Mouse (Mus musculus): ENCODE measurements around the gene Cux1.

Gene Cux1

DNA sequence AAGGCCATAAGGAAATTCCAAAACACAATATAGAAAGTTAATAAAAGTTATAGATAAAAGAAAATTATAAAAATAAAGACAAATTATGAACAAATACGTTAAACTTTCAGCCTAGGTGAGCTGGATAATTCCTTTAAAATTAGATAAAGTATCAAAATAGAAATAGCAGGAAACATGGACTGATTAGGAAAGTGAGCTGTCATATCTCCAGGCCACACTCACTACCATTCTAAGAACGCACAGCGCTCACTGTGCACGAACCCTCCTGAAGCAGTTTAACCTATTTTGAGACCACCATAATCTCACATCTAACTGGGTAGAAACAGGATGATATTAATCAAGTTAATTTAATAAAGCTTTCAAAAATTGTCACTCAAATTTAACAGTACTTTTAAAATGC lies 22.2 kb downstream of the Cux1 start:
- in situ Hi-C loops (cut with MboI; ENCODE audit: unreplicated experiment in 2 of 2): no loop called here

- in situ Hi-C loops (cut with MboI; ENCODE audit: unreplicated experiment in 2 of 2): no loop called here
Observed at GRCm38 (mm10) chr5:136543171-136543570, 24.1 kb downstream of the Cux1 start.

- in situ Hi-C loops (cut with MboI; ENCODE audit: unreplicated experiment in 2 of 2): no loop called here
Observed at GRCm38 (mm10) chr5:136540952-136541351, 26.3 kb downstream of the Cux1 start.

DNA sequence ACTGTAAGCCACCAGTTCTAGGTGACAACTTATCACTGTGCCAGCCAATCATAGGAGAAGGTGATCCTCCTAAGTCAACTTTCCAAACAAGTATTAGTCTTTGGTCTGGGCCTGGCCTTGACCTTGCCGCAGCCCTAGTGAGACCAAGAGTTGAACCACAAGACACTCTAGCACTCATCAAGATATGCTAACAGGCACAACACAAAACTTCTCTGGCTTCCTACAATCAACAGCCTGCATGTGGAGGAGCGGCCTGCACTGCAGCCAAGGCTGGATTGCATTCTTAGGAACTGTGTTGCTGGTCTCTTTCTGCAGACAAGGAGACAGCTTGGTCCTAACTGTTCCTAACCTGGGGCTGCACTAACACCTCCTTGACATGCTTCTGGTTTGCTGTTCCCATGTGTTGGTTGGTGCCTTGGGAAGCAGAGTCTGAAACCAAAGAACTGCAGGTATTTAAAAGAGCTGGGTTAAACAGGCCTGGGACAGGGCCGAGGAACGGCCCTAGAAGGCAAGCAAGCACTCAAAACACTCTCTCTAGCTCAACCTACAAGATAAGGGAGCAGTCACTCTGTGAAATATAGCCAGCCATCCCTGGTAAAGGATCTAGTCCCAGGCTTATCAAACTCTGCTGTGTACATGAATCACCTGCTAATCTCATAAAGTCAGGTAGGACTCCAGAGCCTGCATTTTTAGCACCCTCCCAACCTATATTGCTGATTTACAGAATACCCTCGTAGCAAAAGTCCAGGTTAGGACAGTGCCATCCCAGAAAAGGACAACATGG lies 27.0 kb downstream of the Cux1 start:
- in situ Hi-C loops (cut with MboI; ENCODE audit: unreplicated experiment in 2 of 2): no loop called here

DNA sequence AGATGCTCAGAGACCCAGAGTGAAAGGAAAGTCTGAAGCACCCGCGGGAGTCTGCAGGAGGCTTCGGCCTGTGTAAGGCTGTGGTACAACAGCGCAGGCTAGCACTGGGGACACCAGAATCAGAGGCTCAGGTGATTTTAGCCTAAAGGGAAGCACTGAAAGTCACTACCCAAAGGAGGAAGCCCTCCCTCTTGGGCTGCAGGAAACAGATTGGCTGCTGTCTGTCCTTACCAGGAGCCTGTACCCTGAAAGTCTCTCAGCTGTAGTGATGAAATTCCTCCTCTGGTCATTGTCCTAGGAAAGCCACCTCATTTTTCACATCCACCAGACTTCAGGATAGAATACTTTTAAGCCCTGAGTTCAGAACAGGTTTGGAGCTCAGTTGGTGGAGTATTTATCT lies 30.5 kb downstream of the Cux1 start:
- in situ Hi-C loops (cut with MboI; ENCODE audit: unreplicated experiment in 2 of 2): no loop called here

GRCm38 (mm10) chr5:136535976-136536725 lies 31.1 kb downstream of the Cux1 start:
- in situ Hi-C loops (cut with MboI; ENCODE audit: unreplicated experiment in 2 of 2): no loop called here

GRCm38 (mm10) chr5:136535204-136535603 lies 32.1 kb downstream of the Cux1 start:
- in situ Hi-C loops (cut with MboI; ENCODE audit: unreplicated experiment in 2 of 2): no loop called here

GRCm38 (mm10) chr5:136533371-136534276 lies 33.7 kb downstream of the Cux1 start:
- in situ Hi-C loops (cut with MboI; ENCODE audit: unreplicated experiment in 2 of 2): no loop called here

DNA sequence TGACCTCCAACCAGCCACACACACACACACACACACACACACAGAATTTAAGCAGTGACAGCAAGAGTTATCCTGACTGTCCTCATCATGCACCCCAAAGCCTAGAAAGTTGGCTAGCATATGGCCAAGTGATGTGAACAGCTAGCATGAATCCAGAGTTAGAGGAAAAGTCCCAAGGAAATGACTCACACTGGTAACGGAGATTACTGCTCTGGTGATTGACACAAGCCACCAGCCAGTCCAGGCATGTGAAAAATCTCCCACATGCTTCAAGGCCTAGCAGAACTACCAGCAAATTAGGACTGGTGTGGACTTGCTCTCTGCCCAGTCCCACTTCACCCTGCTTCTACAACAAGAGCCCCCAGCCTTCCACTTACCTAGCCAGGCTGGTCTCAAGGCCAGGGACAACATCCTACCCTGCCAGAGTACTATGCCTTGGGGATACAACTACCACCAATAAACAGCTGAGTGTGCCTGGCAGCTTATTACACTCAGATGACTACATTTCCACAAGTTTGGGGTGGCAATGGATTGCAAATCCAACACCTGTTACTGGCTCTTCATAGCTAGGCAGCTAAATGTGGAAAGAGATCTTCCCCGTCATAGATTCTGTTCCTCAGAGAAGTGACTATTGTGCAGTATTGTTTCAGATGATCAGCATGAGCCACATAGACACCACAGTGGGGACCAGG lies 35.5 kb downstream of the Cux1 start:
- in situ Hi-C loops (cut with MboI; ENCODE audit: unreplicated experiment in 2 of 2): no loop called here

DNA sequence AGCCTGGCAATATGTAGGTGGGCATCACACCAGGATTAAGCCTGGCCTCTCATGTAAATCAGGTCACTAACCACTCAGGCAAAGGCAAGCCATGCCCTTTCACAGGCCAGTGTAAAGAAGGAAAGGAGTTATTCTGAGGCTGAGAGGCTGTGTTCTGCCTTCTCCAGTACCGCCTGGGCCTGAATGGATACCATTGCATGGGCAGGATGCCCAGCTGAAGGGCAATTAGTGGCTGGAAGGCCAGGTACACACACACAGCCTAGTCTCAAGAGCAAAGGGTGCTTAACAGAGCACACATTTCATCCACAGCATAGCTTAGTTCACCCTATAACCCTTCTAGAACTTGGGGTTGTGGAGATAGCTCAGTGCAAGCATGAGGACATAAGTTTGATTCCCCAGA lies 36.4 kb downstream of the Cux1 start:
- in situ Hi-C loops (cut with MboI; ENCODE audit: unreplicated experiment in 2 of 2): no loop called here

- in situ Hi-C loops (cut with MboI; ENCODE audit: unreplicated experiment in 2 of 2): no loop called here
Observed at GRCm38 (mm10) chr5:136529165-136529564, 38.1 kb downstream of the Cux1 start.

DNA sequence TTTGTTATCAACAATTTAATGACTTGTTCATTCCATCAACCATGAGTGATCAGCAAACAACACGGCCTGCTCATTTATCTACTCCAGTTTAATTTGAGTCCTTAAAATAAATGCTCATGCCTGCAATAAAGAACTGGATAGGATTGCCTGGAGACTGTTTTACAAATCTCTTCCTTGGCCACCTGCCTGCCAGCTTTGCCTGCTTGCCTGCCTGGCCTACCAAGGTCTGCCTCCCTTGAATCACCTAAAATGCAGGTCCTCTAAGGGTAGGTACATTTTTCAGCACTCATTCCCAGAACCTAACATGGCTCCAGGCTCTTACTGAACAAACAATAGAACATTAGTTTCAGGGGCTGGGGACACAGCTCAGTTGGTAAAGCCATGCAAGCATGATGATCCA lies 39.4 kb downstream of the Cux1 start:
- in situ Hi-C loops (cut with MboI; ENCODE audit: unreplicated experiment in 2 of 2): no loop called here

- in situ Hi-C loops (cut with MboI; ENCODE audit: unreplicated experiment in 2 of 2): no loop called here
Observed at GRCm38 (mm10) chr5:136526545-136526909, 40.8 kb downstream of the Cux1 start.

DNA sequence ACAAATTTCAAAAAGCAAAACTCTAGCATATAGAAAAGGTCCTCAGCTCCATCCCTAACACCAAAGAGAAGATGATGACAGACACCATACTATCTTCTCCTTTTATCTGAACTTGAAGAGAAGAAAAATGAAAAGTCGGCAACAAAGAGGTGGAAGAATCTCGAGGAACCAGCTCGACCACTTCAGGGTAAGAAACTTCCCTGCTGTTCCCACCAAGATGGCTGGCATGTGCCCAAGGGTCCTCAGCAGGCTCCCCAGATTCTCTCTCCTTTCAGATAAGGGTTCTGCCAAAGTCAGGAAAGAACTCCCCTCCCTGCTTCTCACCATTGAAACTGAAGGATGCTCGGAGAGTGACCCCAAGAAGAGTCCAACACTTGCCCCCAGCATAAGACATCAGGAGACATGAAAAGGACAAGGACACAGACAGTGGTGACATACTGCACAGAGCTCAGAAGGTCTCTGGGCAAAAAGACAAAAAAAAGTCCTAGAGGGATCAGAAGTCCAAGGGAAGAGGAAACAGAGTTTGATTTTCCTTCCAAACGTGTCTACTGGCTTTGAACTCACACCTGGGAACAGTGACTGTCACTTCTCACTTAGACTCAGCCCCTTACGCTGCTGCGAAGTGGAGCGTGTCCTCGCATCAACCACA lies 41.3 kb downstream of the Cux1 start:
- in situ Hi-C loops (cut with MboI; ENCODE audit: unreplicated experiment in 2 of 2): no loop called here

DNA sequence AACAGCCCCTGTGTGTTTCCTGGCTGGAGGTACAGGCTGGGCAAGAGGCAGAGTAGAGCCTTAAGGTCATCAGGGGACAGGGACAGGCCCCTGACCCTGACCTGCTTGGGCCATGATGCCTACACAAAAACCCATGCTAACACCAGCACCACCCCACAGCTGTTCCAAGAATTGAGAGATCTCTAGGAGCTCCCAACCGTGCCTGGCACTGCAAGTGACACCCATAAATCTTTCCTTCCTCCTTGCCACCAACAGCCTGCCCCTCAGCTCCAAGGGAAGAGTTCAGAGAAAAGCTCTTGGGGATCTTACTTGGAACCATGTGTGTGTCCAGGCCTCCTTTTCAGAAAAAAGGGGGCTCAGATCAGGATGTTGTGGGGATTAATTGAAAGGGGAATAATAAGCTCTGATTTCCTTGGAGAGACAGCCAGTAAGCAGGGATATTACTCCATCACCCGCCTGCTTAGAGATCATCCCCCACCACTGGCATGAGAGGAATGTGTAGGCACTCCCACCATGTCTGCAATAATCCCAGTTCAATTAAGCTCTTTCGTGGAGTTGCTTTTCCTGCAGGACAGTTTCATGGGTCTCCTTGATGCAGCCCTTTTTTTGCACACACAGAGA lies 44.3 kb downstream of the Cux1 start:
- in situ Hi-C loops (cut with MboI; ENCODE audit: unreplicated experiment in 2 of 2): no loop called here

DNA sequence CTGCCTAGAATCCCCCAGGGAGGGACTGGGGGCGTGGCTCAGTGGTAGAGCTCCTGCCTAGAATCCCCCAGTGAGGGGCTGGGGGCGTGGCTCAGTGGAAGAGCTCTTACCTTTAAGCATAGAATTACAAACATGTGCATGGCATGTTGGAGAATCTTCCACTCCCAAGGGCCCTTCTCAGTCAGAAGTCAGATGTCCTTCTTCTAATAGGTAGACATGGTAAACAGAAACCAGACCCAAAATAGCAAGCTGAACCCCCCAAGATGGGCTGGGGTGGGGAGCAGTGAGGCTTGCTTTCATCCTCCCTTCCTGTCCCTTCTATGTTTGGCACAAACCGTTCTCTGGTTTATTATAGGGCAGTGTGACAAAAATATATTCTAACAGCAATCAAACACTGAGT lies 45.6 kb downstream of the Cux1 start:
- in situ Hi-C loops (cut with MboI; ENCODE audit: unreplicated experiment in 2 of 2): no loop called here

DNA sequence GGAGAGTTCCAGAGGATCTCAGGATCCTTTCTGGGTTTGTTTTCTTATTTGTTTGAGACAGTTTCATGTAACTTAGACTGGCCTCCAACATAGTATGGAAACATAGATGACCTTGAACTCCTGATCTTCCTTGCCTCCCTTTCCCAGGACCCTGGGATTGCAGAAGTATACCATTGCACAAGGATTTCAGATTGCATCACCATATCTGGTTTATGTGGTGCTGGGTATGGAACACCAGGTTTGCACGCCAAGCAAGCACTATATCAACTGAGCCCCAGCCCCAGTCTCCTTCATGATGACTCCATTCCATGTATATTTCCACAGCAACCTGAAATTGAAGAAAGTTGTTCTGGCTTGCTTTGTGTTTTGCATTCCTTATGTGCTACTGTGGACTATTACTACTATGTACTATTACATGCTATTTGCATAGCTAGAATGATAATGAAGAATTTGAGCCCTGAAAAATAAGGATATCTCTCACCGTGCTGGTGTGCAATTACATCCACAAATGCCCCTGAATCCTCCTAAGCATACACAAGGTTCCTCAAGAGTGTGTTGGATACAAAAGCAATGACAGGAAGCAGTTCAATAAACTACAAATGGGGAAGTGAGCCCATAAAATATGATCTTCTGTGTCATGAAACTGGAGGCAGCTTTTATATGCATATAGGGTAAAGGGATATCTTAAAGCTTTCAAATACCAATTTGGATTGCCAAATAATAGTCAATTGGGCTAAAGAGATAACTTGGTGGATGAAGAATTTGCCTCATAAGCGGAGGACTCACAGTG lies 48.4 kb downstream of the Cux1 start:
- in situ Hi-C loops (cut with MboI; ENCODE audit: unreplicated experiment in 2 of 2): no loop called here

- in situ Hi-C loops (cut with MboI; ENCODE audit: unreplicated experiment in 2 of 2): no loop called here
Observed at GRCm38 (mm10) chr5:136517510-136517909, 49.8 kb downstream of the Cux1 start.

- in situ Hi-C loops (cut with MboI; ENCODE audit: unreplicated experiment in 2 of 2): no loop called here
Observed at GRCm38 (mm10) chr5:136516593-136516992, 50.7 kb downstream of the Cux1 start.
